Mouse (Mus musculus): Measurements from ENCODE around the gene Tll1. TPM values are rescaled to one million over a fixed set of nuclear protein-coding genes. Genes with fewer than 3 reads are reported as not detected.
A peak's percentile ranks its signal among the peaks of the same experiment; 100 is the strongest.

Tll1 gene
- polyA plus RNA-seq (2012; rRNA removed): 0.04 TPM in 1 of 2 replicates, not detected in the other

- H3K27me3 ChIP-seq (ENCODE audit: control insufficient read depth, insufficient read depth, low read length): peaks cover 7% of the 10 kb centered on the region
- TF ChIP-seq POLR2A (IDR thresholded peaks at IDR 0.05; ENCODE audit: low read depth, low read length) (no peak), CTCF (IDR thresholded peaks at IDR 0.05; ENCODE audit: extremely low read depth, insufficient read depth, insufficient read length, insufficient replicate concordance) (no peak)
- 1% methylated on average over 18 of the region's 18 CpGs for WGBS
- DNase-seq (ENCODE audit: low read depth in 1 of 2, low spot score in 2 of 2): no peak
- no peaks in the 10 kb centered on the region for H3K36me3 ChIP-seq (ENCODE audit: control insufficient read depth, insufficient read depth, low read length)
- no peaks in the 10 kb centered on the region for H3K4me1 ChIP-seq (ENCODE audit: control insufficient read depth, insufficient read depth, insufficient read length)
- peak within 1 kb of the TSS; percentile 14 for H3K4me3 ChIP-seq (ENCODE audit: extremely low read depth, insufficient read depth, insufficient read length)
- H3K27ac ChIP-seq (ENCODE audit: insufficient read depth, low read length): no peak within 1 kb of the TSS
Observed at GRCm38 (mm10) chr8:64206024-64206385, at the start of gene Tll1. Gene Tll1, minus strand, starts transcription at chr8:64206271.

GRCm38 (mm10) chr8:64238645-64239044, 32.6 kb upstream of the Tll1 start:
- no peaks in the 10 kb centered on the region for H3K4me1 ChIP-seq (ENCODE audit: control insufficient read depth, insufficient read depth, insufficient read length)
- no peak for TF ChIP-seq POLR2A (IDR thresholded peaks at IDR 0.05; ENCODE audit: low read depth, low read length)
- no peak for TF ChIP-seq CTCF (IDR thresholded peaks at IDR 0.05; ENCODE audit: extremely low read depth, insufficient read depth, insufficient read length, insufficient replicate concordance)
- 81% methylated on average over 2 of the region's 2 CpGs for WGBS
- no peak overlapping the region for H3K27ac ChIP-seq (ENCODE audit: insufficient read depth, low read length)
- DNase-seq (ENCODE audit: low read depth in 1 of 2, low spot score in 2 of 2): no peak
- no peak overlapping the region for H3K4me3 ChIP-seq (ENCODE audit: extremely low read depth, insufficient read depth, insufficient read length)
- H3K27me3 ChIP-seq (ENCODE audit: control insufficient read depth, insufficient read depth, low read length): no peaks in the 10 kb centered on the region
- H3K36me3 ChIP-seq (ENCODE audit: control insufficient read depth, insufficient read depth, low read length): no peaks in the 10 kb centered on the region

GRCm38 (mm10) chr8:64221600-64221999, 15.5 kb upstream of the Tll1 start:
- DNase-seq (ENCODE audit: low read depth in 1 of 2, low spot score in 2 of 2): no peak
- Histone ChIP-seq H3K4me1 (ENCODE audit: control insufficient read depth, insufficient read depth, insufficient read length) (no peaks in the 10 kb centered on the region), H3K4me3 (ENCODE audit: extremely low read depth, insufficient read depth, insufficient read length) (no peak overlapping the region), H3K36me3 (ENCODE audit: control insufficient read depth, insufficient read depth, low read length) (no peaks in the 10 kb centered on the region), H3K27me3 (ENCODE audit: control insufficient read depth, insufficient read depth, low read length) (no peaks in the 10 kb centered on the region), H3K27ac (ENCODE audit: insufficient read depth, low read length) (no peak overlapping the region)
- TF ChIP-seq POLR2A (IDR thresholded peaks at IDR 0.05; ENCODE audit: low read depth, low read length): no peak
- no peak for TF ChIP-seq CTCF (IDR thresholded peaks at IDR 0.05; ENCODE audit: extremely low read depth, insufficient read depth, insufficient read length, insufficient replicate concordance)
- 88% methylated on average over 3 of the region's 3 CpGs for WGBS

- no peaks in the 10 kb centered on the region for H3K36me3 ChIP-seq (ENCODE audit: control insufficient read depth, insufficient read depth, low read length)
- no peaks in the 10 kb centered on the region for H3K4me1 ChIP-seq (ENCODE audit: control insufficient read depth, insufficient read depth, insufficient read length)
- 69% methylated on average over 2 of the region's 2 CpGs for WGBS
- H3K27me3 ChIP-seq (ENCODE audit: control insufficient read depth, insufficient read depth, low read length): no peaks in the 10 kb centered on the region
- H3K4me3 ChIP-seq (ENCODE audit: extremely low read depth, insufficient read depth, insufficient read length): no peak overlapping the region
- no peak for DNase-seq (ENCODE audit: low read depth in 1 of 2, low spot score in 2 of 2)
- TF ChIP-seq POLR2A (IDR thresholded peaks at IDR 0.05; ENCODE audit: low read depth, low read length) (no peak), CTCF (IDR thresholded peaks at IDR 0.05; ENCODE audit: extremely low read depth, insufficient read depth, insufficient read length, insufficient replicate concordance) (no peak)
- no peak overlapping the region for H3K27ac ChIP-seq (ENCODE audit: insufficient read depth, low read length)
Observed at GRCm38 (mm10) chr8:64217644-64218043, 11.6 kb upstream of the Tll1 start.

GRCm38 (mm10) chr8:64216252-64216651, 10.2 kb upstream of the Tll1 start:
- no peak for TF ChIP-seq POLR2A (IDR thresholded peaks at IDR 0.05; ENCODE audit: low read depth, low read length)
- DNase-seq (ENCODE audit: low read depth in 1 of 2, low spot score in 2 of 2): no peak
- Histone ChIP-seq H3K4me1 (ENCODE audit: control insufficient read depth, insufficient read depth, insufficient read length) (no peaks in the 10 kb centered on the region), H3K4me3 (ENCODE audit: extremely low read depth, insufficient read depth, insufficient read length) (no peak overlapping the region), H3K36me3 (ENCODE audit: control insufficient read depth, insufficient read depth, low read length) (no peaks in the 10 kb centered on the region), H3K27me3 (ENCODE audit: control insufficient read depth, insufficient read depth, low read length) (no peaks in the 10 kb centered on the region), H3K27ac (ENCODE audit: insufficient read depth, low read length) (no peak overlapping the region)
- WGBS: 83% methylated on average over 1 of the region's 1 CpGs

- WGBS: 56% methylated on average over 6 of the region's 6 CpGs
Observed at GRCm38 (mm10) chr8:64215374-64215773, 9.3 kb upstream of the Tll1 start.

GRCm38 (mm10) chr8:64214906-64215305, 8.8 kb upstream of the Tll1 start:
- Histone ChIP-seq H3K4me3 (ENCODE audit: extremely low read depth, insufficient read depth, insufficient read length) (no peak overlapping the region), H3K4me1 (ENCODE audit: control insufficient read depth, insufficient read depth, insufficient read length) (no peaks in the 10 kb centered on the region), H3K27me3 (ENCODE audit: control insufficient read depth, insufficient read depth, low read length) (no peaks in the 10 kb centered on the region), H3K27ac (ENCODE audit: insufficient read depth, low read length) (no peak overlapping the region), H3K36me3 (ENCODE audit: control insufficient read depth, insufficient read depth, low read length) (no peaks in the 10 kb centered on the region)
- TF ChIP-seq CTCF (IDR thresholded peaks at IDR 0.05; ENCODE audit: extremely low read depth, insufficient read depth, insufficient read length, insufficient replicate concordance) (no peak), POLR2A (IDR thresholded peaks at IDR 0.05; ENCODE audit: low read depth, low read length) (no peak)
- WGBS: 65% methylated on average over 1 of the region's 1 CpGs
- DNase-seq (ENCODE audit: low read depth in 1 of 2, low spot score in 2 of 2): no peak

More at GRCm38 (mm10) chr8:64215374-64215773, 9.3 kb upstream of the Tll1 start:
- no peak for TF ChIP-seq CTCF (IDR thresholded peaks at IDR 0.05; ENCODE audit: extremely low read depth, insufficient read depth, insufficient read length, insufficient replicate concordance)
- no peak for TF ChIP-seq POLR2A (IDR thresholded peaks at IDR 0.05; ENCODE audit: low read depth, low read length)
- H3K36me3 ChIP-seq (ENCODE audit: control insufficient read depth, insufficient read depth, low read length): no peaks in the 10 kb centered on the region
- no peak for DNase-seq (ENCODE audit: low read depth in 1 of 2, low spot score in 2 of 2)
- H3K4me1 ChIP-seq (ENCODE audit: control insufficient read depth, insufficient read depth, insufficient read length): no peaks in the 10 kb centered on the region
- H3K27ac ChIP-seq (ENCODE audit: insufficient read depth, low read length): no peak overlapping the region
- no peaks in the 10 kb centered on the region for H3K27me3 ChIP-seq (ENCODE audit: control insufficient read depth, insufficient read depth, low read length)
- no peak overlapping the region for H3K4me3 ChIP-seq (ENCODE audit: extremely low read depth, insufficient read depth, insufficient read length)

Data from spleen, adult 2 months (tissue).